Mouse (Mus musculus) G1E (cell line): ENCODE measurements around the gene Tspan9.

Experiments
- CTCF ChIP-seq: IDR thresholded peaks from 2 replicates; pipeline ENCODE4 v1.5.1; 2012; ENCODE audit warnings: low read depth, low read length, inconsistent platforms, mixed read lengths
- GATA1 ChIP-seq: IDR thresholded peaks from 2 replicates; pipeline ENCODE4 v1.6.1; 2012; ENCODE audit warnings: borderline replicate concordance, low read length, inconsistent platforms, mixed read lengths
- GATA2 ChIP-seq: IDR thresholded peaks from 2 replicates; pipeline ENCODE4 v1.6.1; 2012; ENCODE audit warnings: low read depth, low read length, inconsistent platforms, borderline replicate concordance
- POLR2AphosphoS5 ChIP-seq: IDR thresholded peaks from 2 replicates; pipeline ENCODE4 v1.6.1; 2012; ENCODE audit warnings: low read depth, low read length, inconsistent platforms; ENCODE audit not compliant: insufficient replicate concordance
- TAL1 ChIP-seq: conservative IDR thresholded peaks from 2 replicates; pipeline ENCODE4 v1.6.1; 2012; ENCODE audit warnings: low read depth, low read length, inconsistent platforms, mixed read lengths

- TF ChIP-seq CTCF (no peak), TAL1 (no peak), GATA2 (no peak), GATA1 (no peak), POLR2AphosphoS5 (no peak)
Observed at GRCm38 (mm10) chr6:128165564-128165963, 22.2 kb upstream of the Tspan9 start.
